Mouse (Mus musculus): ENCODE data around the gene Ppp4c. TPM values are rescaled to one million over a fixed set of nuclear protein-coding genes. Genes with fewer than 3 reads are reported as not detected.

Ppp4c gene
- polyA plus RNA-seq, 1 experiment = not detected

- Histone ChIP-seq H3K27ac (ENCODE audit: insufficient read depth, low read depth, low read length) (peak within 1 kb of the TSS; percentile 99), H3K4me1 (ENCODE audit: control insufficient read depth, insufficient read depth, low read length) (peaks cover 27% of the 10 kb centered on the region), H3K4me3 (ENCODE audit: insufficient read depth, low read depth, low read length) (peak within 1 kb of the TSS; percentile 95)
- WGBS = 5% methylated on average over 21 of the region's 21 CpGs
- no peak for TF ChIP-seq CTCF (IDR thresholded peaks at IDR 0.05; ENCODE audit: insufficient read depth, low read depth, low read length)
- no peak for TF ChIP-seq POLR2A (IDR thresholded peaks at IDR 0.05; ENCODE audit: insufficient read depth, low read depth, low read length)
Measured at GRCm38 (mm10) chr7:126797411-126798126, 5.3 kb upstream of the Ppp4c start, which contains the start of gene Fam57b. TSS of gene Fam57b (plus strand) at chr7:126797668.

GRCm38 (mm10) chr7:126796350-126796932 is 4.1 kb upstream of the Ppp4c start:
- Histone ChIP-seq H3K4me1 (ENCODE audit: control insufficient read depth, insufficient read depth, low read length) (peaks cover 27% of the 10 kb centered on the region), H3K27ac (ENCODE audit: insufficient read depth, low read depth, low read length) (no peak overlapping the region), H3K4me3 (ENCODE audit: insufficient read depth, low read depth, low read length) (no peak overlapping the region)
- TF ChIP-seq POLR2A (IDR thresholded peaks at IDR 0.05; ENCODE audit: insufficient read depth, low read depth, low read length) (no peak), CTCF (IDR thresholded peaks at IDR 0.05; ENCODE audit: insufficient read depth, low read depth, low read length) (no peak; the same call in 1 of the 2 replicates)
- 37% methylated on average over 8 of the region's 8 CpGs for WGBS

- H3K4me3 ChIP-seq (ENCODE audit: insufficient read depth, low read depth, low read length) = no peak overlapping the region
- H3K4me1 ChIP-seq (ENCODE audit: control insufficient read depth, insufficient read depth, low read length) = peaks cover 24% of the 10 kb centered on the region
- 74% methylated on average over 16 of the region's 16 CpGs for WGBS
- H3K27ac ChIP-seq (ENCODE audit: insufficient read depth, low read depth, low read length) = no peak overlapping the region
- TF ChIP-seq CTCF (IDR thresholded peaks at IDR 0.05; ENCODE audit: insufficient read depth, low read depth, low read length) (no peak), POLR2A (IDR thresholded peaks at IDR 0.05; ENCODE audit: insufficient read depth, low read depth, low read length) (no peak)
Measured at GRCm38 (mm10) chr7:126795387-126796317, 3.4 kb upstream of the Ppp4c start.

GRCm38 (mm10) chr7:126794271-126794605 is 1.9 kb upstream of the Ppp4c start:
- WGBS = 72% methylated on average over 4 of the region's 4 CpGs
- peaks cover 16% of the 10 kb centered on the region for H3K4me1 ChIP-seq (ENCODE audit: control insufficient read depth, insufficient read depth, low read length)
- no peak overlapping the region for H3K4me3 ChIP-seq (ENCODE audit: insufficient read depth, low read depth, low read length)
- TF ChIP-seq POLR2A (IDR thresholded peaks at IDR 0.05; ENCODE audit: insufficient read depth, low read depth, low read length) (no peak), CTCF (IDR thresholded peaks at IDR 0.05; ENCODE audit: insufficient read depth, low read depth, low read length) (no peak)
- no peak overlapping the region for H3K27ac ChIP-seq (ENCODE audit: insufficient read depth, low read depth, low read length)

GRCm38 (mm10) chr7:126793456-126794270 is 1.4 kb upstream of the Ppp4c start:
- 71% methylated on average over 4 of the region's 4 CpGs for WGBS
- H3K4me3 ChIP-seq (ENCODE audit: insufficient read depth, low read depth, low read length) = no peak overlapping the region
- H3K4me1 ChIP-seq (ENCODE audit: control insufficient read depth, insufficient read depth, low read length) = peaks cover 16% of the 10 kb centered on the region
- no peak overlapping the region for H3K27ac ChIP-seq (ENCODE audit: insufficient read depth, low read depth, low read length)
- no peak for TF ChIP-seq POLR2A (IDR thresholded peaks at IDR 0.05; ENCODE audit: insufficient read depth, low read depth, low read length)

GRCm38 (mm10) chr7:126792721-126793443 is 586 bp upstream of the Ppp4c start:
- H3K4me1 ChIP-seq (ENCODE audit: control insufficient read depth, insufficient read depth, low read length) = peaks cover 16% of the 10 kb centered on the region
- no peak for TF ChIP-seq CTCF (IDR thresholded peaks at IDR 0.05; ENCODE audit: insufficient read depth, low read depth, low read length)
- TF ChIP-seq POLR2A (IDR thresholded peaks at IDR 0.05; ENCODE audit: insufficient read depth, low read depth, low read length) = no peak
- 23% methylated on average over 11 of the region's 11 CpGs for WGBS
- peak overlapping the region; percentile 80 for H3K4me3 ChIP-seq (ENCODE audit: insufficient read depth, low read depth, low read length)
- H3K27ac ChIP-seq (ENCODE audit: insufficient read depth, low read depth, low read length) = 0 out of 2 replicates have a peak overlapping the region, but pooled peaks have one; percentile 43

- TF ChIP-seq POLR2A (IDR thresholded peaks at IDR 0.05; ENCODE audit: insufficient read depth, low read depth, low read length) (no peak), CTCF (IDR thresholded peaks at IDR 0.05; ENCODE audit: insufficient read depth, low read depth, low read length) (no peak)
- Histone ChIP-seq H3K27ac (ENCODE audit: insufficient read depth, low read depth, low read length) (no peak overlapping the region), H3K4me1 (ENCODE audit: control insufficient read depth, insufficient read depth, low read length) (no peaks in the 10 kb centered on the region), H3K4me3 (ENCODE audit: insufficient read depth, low read depth, low read length) (no peak overlapping the region)
- 81% methylated on average over 4 of the region's 4 CpGs for WGBS
Measured at GRCm38 (mm10) chr7:126789141-126789540, 3.2 kb downstream of the Ppp4c start.

- Histone ChIP-seq H3K27ac (ENCODE audit: insufficient read depth, low read depth, low read length) (no peak overlapping the region), H3K4me3 (ENCODE audit: insufficient read depth, low read depth, low read length) (no peak overlapping the region), H3K4me1 (ENCODE audit: control insufficient read depth, insufficient read depth, low read length) (peaks cover 3% of the 10 kb centered on the region; the same call in 1 of the 2 replicates)
- WGBS = 82% methylated on average over 14 of the region's 14 CpGs
- TF ChIP-seq POLR2A (IDR thresholded peaks at IDR 0.05; ENCODE audit: insufficient read depth, low read depth, low read length) (no peak), CTCF (IDR thresholded peaks at IDR 0.05; ENCODE audit: insufficient read depth, low read depth, low read length) (no peak)
Measured at GRCm38 (mm10) chr7:126786142-126786541, 6.2 kb downstream of the Ppp4c start.

All from olfactory bulb, adult 2 months (tissue).